Mouse (Mus musculus) embryonic facial prominence, embryonic 15.5 days (tissue): ENCODE results near the gene Cab39. TPM values are rescaled to one million over a fixed set of nuclear protein-coding genes. Genes with fewer than 3 reads are reported as not detected.

Experiments
- ATAC-seq: fragments of 200-750 bp; cut with Nextera tagmentation; 2 replicates; pipeline ENCODE4 v1.8.0; 2017; ENCODE audit warnings: low read depth, moderate TSS enrichment; ENCODE audit not compliant: insufficient number of reproducible peaks, low FRiP score, low TSS enrichment
- H3K27ac ChIP-seq: fragments of 300-500 bp; sonication (generic); replicated peaks from 2 replicates; pipeline ENCODE4 v1.5.1; 2015; ENCODE audit warnings: mild to moderate bottlenecking, inconsistent platforms
- H3K27me3 ChIP-seq: fragments of 300-500 bp; sonication (generic); 2 replicates; pipeline ENCODE4 v1.6.1; 2015; ENCODE audit warnings: inconsistent platforms
- H3K36me3 ChIP-seq: fragments of 300-500 bp; sonication (generic); 2 replicates; pipeline ENCODE4 v1.6.1; 2015; ENCODE audit warnings: mild to moderate bottlenecking, inconsistent platforms
- H3K4me1 ChIP-seq: fragments of 300-500 bp; sonication (generic); 2 replicates; pipeline ENCODE4 v1.6.1; 2015; ENCODE audit warnings: inconsistent platforms
- H3K4me2 ChIP-seq: fragments of 300-500 bp; sonication (generic); replicated peaks from 2 replicates; pipeline ENCODE4 v1.6.1; 2015; ENCODE audit warnings: mild to moderate bottlenecking, inconsistent platforms
- H3K4me3 ChIP-seq: fragments of 300-500 bp; sonication (generic); replicated peaks from 2 replicates; pipeline ENCODE4 v1.5.1; 2015; ENCODE audit warnings: mild to moderate bottlenecking, inconsistent platforms
- H3K9ac ChIP-seq: fragments of 300-500 bp; sonication (generic); 2 replicates; pipeline ENCODE4 v1.6.1; 2015; ENCODE audit warnings: inconsistent platforms
- H3K9me3 ChIP-seq: fragments of 300-500 bp; sonication (generic); replicated peaks from 2 replicates; pipeline ENCODE4 v1.6.1; 2016; ENCODE audit warnings: inconsistent platforms
- WGBS: fragments of 180-500 bp; shearing (Covaris S2); methylation state at CpG from one replicate; pipeline ENCODE4 v1.1.7; 2015; 5-methylcytosine and 5-hydroxymethylcytosine counted together
- polyA plus RNA-seq: library from polyadenylated mRNA; unstranded; fragments of >200 nt; fragmentation: Nextera tagmentation; extraction: Ambion mirVana; gene quantifications from 2 replicates; pipeline ENCODE4 v1.2.1, GENCODE M21; 2015

Gene Cab39
- polyA plus RNA-seq, 1 experiment from 2014 or later: 31.3 TPM

- Histone ChIP-seq H3K36me3 (peaks cover 32% of the 10 kb centered on the region), H3K9ac (no peak overlapping the region), H3K4me1 (no peaks in the 10 kb centered on the region), H3K9me3 (0 out of 2 replicates have a peak, but pooled peaks cover 2% of the 10 kb centered on the region), H3K4me2 (no peak overlapping the region), H3K27ac (no peak overlapping the region), H3K4me3 (no peak overlapping the region), H3K27me3 (no peaks in the 10 kb centered on the region)
- WGBS: 100% methylated on average over 1 of the region's 1 CpGs
- no peak for ATAC-seq
Measured at GRCm38 (mm10) chr1:85819695-85820094, 26.5 kb downstream of the Cab39 start.

- no peak overlapping the region for H3K27ac ChIP-seq
- no peak overlapping the region for H3K9ac ChIP-seq
- peaks cover 32% of the 10 kb centered on the region for H3K36me3 ChIP-seq
- no peak overlapping the region for H3K4me2 ChIP-seq
- 0 out of 2 replicates have a peak, but pooled peaks cover 2% of the 10 kb centered on the region for H3K9me3 ChIP-seq
- H3K4me1 ChIP-seq: 0 out of 2 replicates have a peak, but pooled peaks cover 4% of the 10 kb centered on the region
- H3K27me3 ChIP-seq: no peaks in the 10 kb centered on the region
- ATAC-seq: no peak
- 80% methylated on average over 8 of the region's 8 CpGs for WGBS
- no peak overlapping the region for H3K4me3 ChIP-seq
Measured at GRCm38 (mm10) chr1:85822239-85822638, 29.0 kb downstream of the Cab39 start.

GRCm38 (mm10) chr1:85824905-85825304 lies 31.7 kb downstream of the Cab39 start:
- WGBS: 84% methylated on average over 3 of the region's 3 CpGs

GRCm38 (mm10) chr1:85827166-85827565 lies 33.9 kb downstream of the Cab39 start:
- Histone ChIP-seq H3K36me3 (peaks cover 13% of the 10 kb centered on the region), H3K4me3 (no peak overlapping the region), H3K4me2 (no peak overlapping the region), H3K4me1 (0 out of 2 replicates have a peak, but pooled peaks cover 4% of the 10 kb centered on the region), H3K27ac (no peak overlapping the region), H3K27me3 (no peaks in the 10 kb centered on the region), H3K9ac (no peak overlapping the region), H3K9me3 (no peaks in the 10 kb centered on the region)
- WGBS: 60% methylated on average over 5 of the region's 5 CpGs
- ATAC-seq: peak; percentile 39; the same call in 1 of the 2 replicates

More at GRCm38 (mm10) chr1:85824905-85825304, 31.7 kb downstream of the Cab39 start:
- Histone ChIP-seq H3K27me3 (no peaks in the 10 kb centered on the region), H3K9me3 (no peaks in the 10 kb centered on the region), H3K4me3 (no peak overlapping the region), H3K36me3 (peaks cover 25% of the 10 kb centered on the region), H3K4me1 (0 out of 2 replicates have a peak, but pooled peaks cover 4% of the 10 kb centered on the region), H3K4me2 (no peak overlapping the region), H3K9ac (no peak overlapping the region), H3K27ac (no peak overlapping the region)
- ATAC-seq: no peak

- ATAC-seq: no peak
- WGBS: 95% methylated on average over 1 of the region's 1 CpGs
Measured at GRCm38 (mm10) chr1:85829016-85829415, 35.8 kb downstream of the Cab39 start.

GRCm38 (mm10) chr1:85838056-85838455 lies 44.8 kb downstream of the Cab39 start:
- no peak overlapping the region for H3K9ac ChIP-seq
- no peak overlapping the region for H3K4me3 ChIP-seq
- H3K27ac ChIP-seq: no peak overlapping the region
- H3K9me3 ChIP-seq: no peaks in the 10 kb centered on the region
- WGBS: 52% methylated on average over 4 of the region's 4 CpGs
- H3K36me3 ChIP-seq: peaks cover 12% of the 10 kb centered on the region
- no peaks in the 10 kb centered on the region for H3K4me1 ChIP-seq
- ATAC-seq: no peak
- H3K4me2 ChIP-seq: no peak overlapping the region
- no peaks in the 10 kb centered on the region for H3K27me3 ChIP-seq

More at GRCm38 (mm10) chr1:85829016-85829415, 35.8 kb downstream of the Cab39 start:
- Histone ChIP-seq H3K9me3 (no peaks in the 10 kb centered on the region), H3K36me3 (peaks cover 5% of the 10 kb centered on the region; the same call in 1 of the 2 replicates), H3K4me1 (0 out of 2 replicates have a peak, but pooled peaks cover 4% of the 10 kb centered on the region), H3K4me3 (no peak overlapping the region), H3K27ac (no peak overlapping the region), H3K27me3 (no peaks in the 10 kb centered on the region), H3K4me2 (no peak overlapping the region), H3K9ac (no peak overlapping the region)

GRCm38 (mm10) chr1:85839356-85839755 lies 46.1 kb downstream of the Cab39 start:
- no peaks in the 10 kb centered on the region for H3K9me3 ChIP-seq
- H3K36me3 ChIP-seq: peaks cover 20% of the 10 kb centered on the region
- no peak overlapping the region for H3K9ac ChIP-seq
- H3K27me3 ChIP-seq: no peaks in the 10 kb centered on the region
- ATAC-seq: no peak
- H3K4me3 ChIP-seq: no peak overlapping the region
- 78% methylated on average over 3 of the region's 3 CpGs for WGBS
- no peaks in the 10 kb centered on the region for H3K4me1 ChIP-seq
- H3K27ac ChIP-seq: no peak overlapping the region
- H3K4me2 ChIP-seq: no peak overlapping the region

GRCm38 (mm10) chr1:85839790-85840189 lies 46.5 kb downstream of the Cab39 start:
- Histone ChIP-seq H3K9me3 (no peaks in the 10 kb centered on the region), H3K4me1 (no peaks in the 10 kb centered on the region), H3K9ac (no peak overlapping the region), H3K27me3 (no peaks in the 10 kb centered on the region), H3K4me2 (no peak overlapping the region), H3K36me3 (peaks cover 20% of the 10 kb centered on the region), H3K27ac (no peak overlapping the region), H3K4me3 (no peak overlapping the region)
- no peak for ATAC-seq
- 84% methylated on average over 1 of the region's 1 CpGs for WGBS

- H3K9ac ChIP-seq: no peak overlapping the region
- ATAC-seq: no peak
- no peak overlapping the region for H3K27ac ChIP-seq
- H3K4me3 ChIP-seq: no peak overlapping the region
- no peaks in the 10 kb centered on the region for H3K27me3 ChIP-seq
- H3K36me3 ChIP-seq: peaks cover 17% of the 10 kb centered on the region
- H3K4me1 ChIP-seq: no peaks in the 10 kb centered on the region
- no peaks in the 10 kb centered on the region for H3K9me3 ChIP-seq
- no peak overlapping the region for H3K4me2 ChIP-seq
- WGBS: 84% methylated on average over 4 of the region's 4 CpGs
Measured at GRCm38 (mm10) chr1:85840421-85840820, 47.2 kb downstream of the Cab39 start.

- Histone ChIP-seq H3K27ac (no peak overlapping the region), H3K9ac (no peak overlapping the region), H3K27me3 (no peaks in the 10 kb centered on the region), H3K4me3 (no peak overlapping the region), H3K36me3 (peaks cover 14% of the 10 kb centered on the region), H3K9me3 (no peaks in the 10 kb centered on the region), H3K4me2 (no peak overlapping the region), H3K4me1 (no peaks in the 10 kb centered on the region)
- no peak for ATAC-seq
Measured at GRCm38 (mm10) chr1:85842251-85842650, 49.0 kb downstream of the Cab39 start.

- H3K36me3 ChIP-seq: peaks cover 22% of the 10 kb centered on the region
- no peak overlapping the region for H3K9ac ChIP-seq
- 95% methylated on average over 4 of the region's 4 CpGs for WGBS
- H3K27me3 ChIP-seq: no peaks in the 10 kb centered on the region
- no peak for ATAC-seq
- no peak overlapping the region for H3K4me3 ChIP-seq
- no peaks in the 10 kb centered on the region for H3K9me3 ChIP-seq
- H3K4me1 ChIP-seq: no peaks in the 10 kb centered on the region
- no peak overlapping the region for H3K4me2 ChIP-seq
- no peak overlapping the region for H3K27ac ChIP-seq
Measured at GRCm38 (mm10) chr1:85843291-85843863, 50.1 kb downstream of the Cab39 start.

GRCm38 (mm10) chr1:85844981-85845380 lies 51.7 kb downstream of the Cab39 start:
- Histone ChIP-seq H3K36me3 (peaks cover 34% of the 10 kb centered on the region), H3K9ac (no peak overlapping the region), H3K27ac (no peak overlapping the region), H3K27me3 (no peaks in the 10 kb centered on the region), H3K4me3 (no peak overlapping the region), H3K4me1 (no peaks in the 10 kb centered on the region), H3K4me2 (no peak overlapping the region), H3K9me3 (no peaks in the 10 kb centered on the region)
- no peak for ATAC-seq
- WGBS: 79% methylated on average over 6 of the region's 6 CpGs
